Comparison of ENCODE assay signal across 9 mouse cellular contexts in genomic region chr12:17366981-17367380, GRCm38 (mm10). TPM values are rescaled to one million over a fixed set of nuclear protein-coding genes. Genes with fewer than 3 reads are reported as not detected.
DNase-seq lines count a peak whose midpoint lies in the region; ATAC-seq and TF ChIP-seq lines count a peak whose summit lies in the region.
"Had no signal": no experiment of that assay in that cellular context is flagged by ENCODE, and none has a peak within 500 bp of the region (broad histone marks: within the 10 kb centered on the region; RNA-seq: fewer than 3 reads in every experiment).

No protein-coding gene starts in this region.

- H3K27ac ChIP-seq in bone marrow, adult 2 months (ENCODE audit: control insufficient read depth, insufficient read depth, low read depth, low read length, poor library complexity) = no peak overlapping the region
- no peak overlapping the region for H3K27ac ChIP-seq in hindbrain, embryonic 14.5 days
- H3K27ac ChIP-seq: limb, embryonic 13.5 days had no signal

- no peaks in the 10 kb centered on the region for H3K27me3 ChIP-seq in hindbrain, embryonic 14.5 days (ENCODE audit: control insufficient read depth, insufficient read depth, low read length)
- H3K27me3 ChIP-seq: limb, embryonic 13.5 days had no signal

- H3K9me3 ChIP-seq in hindbrain, embryonic 14.5 days (ENCODE audit: control insufficient read depth, low read length) = no peaks in the 10 kb centered on the region
- H3K9me3 ChIP-seq: limb, embryonic 13.5 days had no signal

- peak; percentile 74 for DNase-seq in MN1 (ENCODE audit: low spot score)
- peak; percentile 34 to 64 for DNase-seq in frontal cortex, postnatal 10 days (ENCODE audit: low spot score in 2 of 2)
- DNase-seq in hindbrain, embryonic 14.5 days (ENCODE audit: low spot score) = peak; percentile 52
- DNase-seq in layer of hippocampus, postnatal 10 days (ENCODE audit: low spot score in 2 of 2) = peak; percentile 70 to 80
- DNase-seq in lung, postnatal 10 days = peak; percentile 78
- peak; percentile 63 for DNase-seq in right cerebral cortex, adult 18-20 months
- DNase-seq in c-Kit-positive CD71-positive TER-119-positive erythroid progenitor cells, embryonic 14.5 days (ENCODE audit: low spot score) = no peak

- WGBS in bone marrow, adult 2 months = 61% methylated on average over 5 of the region's 5 CpGs
- WGBS in hindbrain, embryonic 14.5 days = 71% methylated on average over 5 of the region's 5 CpGs

- no peak overlapping the region for H3K9ac ChIP-seq in hindbrain, embryonic 14.5 days
- H3K9ac ChIP-seq: limb, embryonic 13.5 days had no signal

- TF ChIP-seq CTCF in bone marrow, adult 2 months (IDR thresholded peaks at IDR 0.05; ENCODE audit: control insufficient read depth, insufficient read depth, low read length) = peak; percentile 61

- H3K4me2 ChIP-seq in hindbrain, embryonic 14.5 days (replicated peaks) = no peak overlapping the region
- H3K4me2 ChIP-seq: limb, embryonic 13.5 days had no signal

- no peak overlapping the region for H3K4me3 ChIP-seq in bone marrow, adult 2 months (replicated peaks; ENCODE audit: control insufficient read depth, low read depth, low read length)
- H3K4me3 ChIP-seq in hindbrain, embryonic 14.5 days (replicated peaks; ENCODE audit: low read length) = no peak overlapping the region
- H3K4me3 ChIP-seq: limb, embryonic 13.5 days had no signal

- peak; percentile 70 for ATAC-seq in hindbrain, embryonic 14.5 days (ENCODE audit: low FRiP score)

- peaks cover 80% of the 10 kb centered on the region for H3K36me3 ChIP-seq in hindbrain, embryonic 14.5 days (replicated peaks; ENCODE audit: control insufficient read depth, insufficient read depth)

- no peaks in the 10 kb centered on the region for H3K4me1 ChIP-seq in bone marrow, adult 2 months (ENCODE audit: control insufficient read depth, insufficient read depth, low read length)
- no peaks in the 10 kb centered on the region for H3K4me1 ChIP-seq in hindbrain, embryonic 14.5 days (replicated peaks; ENCODE audit: control insufficient read depth, insufficient read depth, low read length)
- H3K4me1 ChIP-seq: limb, embryonic 13.5 days had no signal

- TF ChIP-seq POLR2A in bone marrow, adult 2 months (IDR thresholded peaks at IDR 0.05; ENCODE audit: borderline replicate concordance, control insufficient read depth, low read depth, low read length) = no peak

RNA-seq across cellular contexts. Expression of gene Nol10, which starts 18.7 kb away (rescaled TPM):
- polyA plus RNA-seq in bone marrow, adult 2 months (2011; ENCODE audit: insufficient read depth, insufficient read length, low replicate concordance, missing spikeins) = 7.6 and 9.6 TPM in 2 replicates
- 22.0 and 23.5 TPM in 2 replicates for polyA plus RNA-seq in hindbrain, embryonic 14.5 days (2014; fragmentation: Nextera tagmentation; extraction: Ambion mirVana)
- 10 to 100 TPM; 22.7 to 22.8 TPM for total RNA-seq in layer of hippocampus, postnatal 10 days (2021)

RNA-seq across cellular contexts. Expression of gene Atp6v1c2, which starts 37.8 kb away (rescaled TPM):
- 1.8 and 2.6 TPM in 2 replicates for polyA plus RNA-seq in bone marrow, adult 2 months (2011; ENCODE audit: insufficient read depth, insufficient read length, low replicate concordance, missing spikeins)
- 0.55 and 0.67 TPM in 2 replicates for polyA plus RNA-seq in hindbrain, embryonic 14.5 days (2014; fragmentation: Nextera tagmentation; extraction: Ambion mirVana)
- total RNA-seq in layer of hippocampus, postnatal 10 days (2021) = 1 to 10 TPM; 2.6 to 4.0 TPM
